Mouse (Mus musculus): ENCODE measurements at regions not wholly inside any gene's neighbourhood (a gene's known extent, or its start where the extent isn't known, plus 50 kb on each side); places are given as distances from the start of the nearest gene placed in this dataset.

GRCm38 (mm10) chr15:67673276-67673675, 1172.6 kb upstream of the Lrrc6 start:
- Histone ChIP-seq H3K27me3 (ENCODE audit: control insufficient read depth, insufficient read depth, low read length) (no peaks in the 10 kb centered on the region), H3K4me3 (ENCODE audit: low read depth, low read length) (no peak overlapping the region), H3K4me1 (ENCODE audit: control insufficient read depth, insufficient read depth, low read length) (no peaks in the 10 kb centered on the region), H3K36me3 (ENCODE audit: control insufficient read depth, insufficient read depth, low read length) (no peaks in the 10 kb centered on the region), H3K4me2 (ENCODE audit: low read depth, severe bottlenecking) (no peak overlapping the region), H3K27ac (replicated peaks; ENCODE audit: low read depth, low read length) (no peak overlapping the region), H3K9ac (ENCODE audit: low read length) (no peak overlapping the region), H3K9me3 (ENCODE audit: control insufficient read depth, low read length) (no peaks in the 10 kb centered on the region)
- ATAC-seq (ENCODE audit: insufficient number of reproducible peaks, low FRiP score, low TSS enrichment, low read depth): no peak
- DNase-seq (ENCODE audit: low spot score): no peak
- WGBS: 92% methylated on average over 2 of the region's 2 CpGs

DNA sequence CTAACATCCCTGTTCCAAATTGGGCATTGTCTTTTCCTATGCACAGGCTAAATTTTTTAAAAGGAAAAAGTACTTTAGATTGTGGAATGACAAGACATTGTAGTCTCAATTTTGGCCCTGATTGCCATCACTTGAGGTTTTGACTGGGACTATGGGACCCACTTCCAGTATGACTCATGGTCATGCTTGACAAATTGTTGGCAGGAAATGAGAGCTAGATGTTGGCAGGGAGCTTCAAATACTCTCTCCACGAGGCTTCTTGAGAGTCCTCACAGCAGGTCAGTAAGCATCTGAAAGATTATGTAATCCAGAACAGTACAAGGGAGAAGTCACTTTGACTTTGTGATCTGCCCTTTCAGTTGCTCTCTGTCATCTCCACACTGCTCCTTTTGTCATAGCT, 1135.4 kb upstream of the Lrrc6 start:
- Histone ChIP-seq H3K36me3 (ENCODE audit: control insufficient read depth, insufficient read depth, low read length) (no peaks in the 10 kb centered on the region), H3K27me3 (ENCODE audit: control insufficient read depth, insufficient read depth, low read length) (no peaks in the 10 kb centered on the region), H3K9me3 (ENCODE audit: control insufficient read depth, low read length) (no peaks in the 10 kb centered on the region), H3K4me1 (ENCODE audit: control insufficient read depth, insufficient read depth, low read length) (no peaks in the 10 kb centered on the region), H3K27ac (replicated peaks; ENCODE audit: low read depth, low read length) (no peak overlapping the region), H3K4me2 (ENCODE audit: low read depth, severe bottlenecking) (no peak overlapping the region), H3K4me3 (ENCODE audit: low read depth, low read length) (no peak overlapping the region), H3K9ac (ENCODE audit: low read length) (no peak overlapping the region)
- WGBS: 68% methylated on average over 1 of the region's 1 CpGs
- DNase-seq (ENCODE audit: low spot score): no peak
- no peak for ATAC-seq (ENCODE audit: insufficient number of reproducible peaks, low FRiP score, low TSS enrichment, low read depth)

- H3K4me1 ChIP-seq (ENCODE audit: control insufficient read depth, insufficient read depth, low read length): no peaks in the 10 kb centered on the region
- WGBS: 82% methylated on average over 3 of the region's 3 CpGs
- H3K9ac ChIP-seq (ENCODE audit: low read length): no peak overlapping the region
- H3K4me3 ChIP-seq (ENCODE audit: low read depth, low read length): no peak overlapping the region
- H3K4me2 ChIP-seq (ENCODE audit: low read depth, severe bottlenecking): no peak overlapping the region
- DNase-seq (ENCODE audit: low spot score) (no peak), ATAC-seq (ENCODE audit: insufficient number of reproducible peaks, low FRiP score, low TSS enrichment, low read depth) (no peak; the same call in none of the 2 replicates)
- no peaks in the 10 kb centered on the region for H3K36me3 ChIP-seq (ENCODE audit: control insufficient read depth, insufficient read depth, low read length)
- H3K9me3 ChIP-seq (ENCODE audit: control insufficient read depth, low read length): no peaks in the 10 kb centered on the region
- no peak overlapping the region for H3K27ac ChIP-seq (replicated peaks; ENCODE audit: low read depth, low read length)
- H3K27me3 ChIP-seq (ENCODE audit: control insufficient read depth, insufficient read depth, low read length): no peaks in the 10 kb centered on the region
These were observed 1126.1 kb upstream of the Lrrc6 start for GRCm38 (mm10) chr15:67626704-67627287.

GRCm38 (mm10) chr15:67611896-67612295, 1111.2 kb upstream of the Lrrc6 start:
- Histone ChIP-seq H3K36me3 (ENCODE audit: control insufficient read depth, insufficient read depth, low read length) (no peaks in the 10 kb centered on the region), H3K9ac (ENCODE audit: low read length) (no peak overlapping the region), H3K27ac (replicated peaks; ENCODE audit: low read depth, low read length) (no peak overlapping the region), H3K27me3 (ENCODE audit: control insufficient read depth, insufficient read depth, low read length) (no peaks in the 10 kb centered on the region), H3K4me3 (ENCODE audit: low read depth, low read length) (no peak overlapping the region), H3K9me3 (ENCODE audit: control insufficient read depth, low read length) (no peaks in the 10 kb centered on the region), H3K4me1 (ENCODE audit: control insufficient read depth, insufficient read depth, low read length) (no peaks in the 10 kb centered on the region), H3K4me2 (ENCODE audit: low read depth, severe bottlenecking) (no peak overlapping the region)
- WGBS: 72% methylated on average over 3 of the region's 3 CpGs
- no peak for DNase-seq (ENCODE audit: low spot score)
- no peak for ATAC-seq (ENCODE audit: insufficient number of reproducible peaks, low FRiP score, low TSS enrichment, low read depth)

GRCm38 (mm10) chr15:67598426-67598825, 1097.7 kb upstream of the Lrrc6 start:
- ATAC-seq (ENCODE audit: insufficient number of reproducible peaks, low FRiP score, low TSS enrichment, low read depth): no peak
- H3K27ac ChIP-seq (replicated peaks; ENCODE audit: low read depth, low read length): no peak overlapping the region
- no peaks in the 10 kb centered on the region for H3K4me1 ChIP-seq (ENCODE audit: control insufficient read depth, insufficient read depth, low read length)
- no peak for DNase-seq (ENCODE audit: low spot score)
- no peaks in the 10 kb centered on the region for H3K36me3 ChIP-seq (ENCODE audit: control insufficient read depth, insufficient read depth, low read length)
- WGBS: 65% methylated on average over 4 of the region's 4 CpGs
- H3K4me2 ChIP-seq (ENCODE audit: low read depth, severe bottlenecking): no peak overlapping the region
- no peaks in the 10 kb centered on the region for H3K27me3 ChIP-seq (ENCODE audit: control insufficient read depth, insufficient read depth, low read length)
- no peak overlapping the region for H3K4me3 ChIP-seq (ENCODE audit: low read depth, low read length)
- no peaks in the 10 kb centered on the region for H3K9me3 ChIP-seq (ENCODE audit: control insufficient read depth, low read length)
- no peak overlapping the region for H3K9ac ChIP-seq (ENCODE audit: low read length)

- DNase-seq (ENCODE audit: low spot score): no peak
- H3K4me1 ChIP-seq (ENCODE audit: control insufficient read depth, insufficient read depth, low read length): no peaks in the 10 kb centered on the region
- H3K9me3 ChIP-seq (ENCODE audit: control insufficient read depth, low read length): no peaks in the 10 kb centered on the region
- ATAC-seq (ENCODE audit: insufficient number of reproducible peaks, low FRiP score, low TSS enrichment, low read depth): no peak
- no peak overlapping the region for H3K9ac ChIP-seq (ENCODE audit: low read length)
- 69% methylated on average over 1 of the region's 1 CpGs for WGBS
- no peak overlapping the region for H3K27ac ChIP-seq (replicated peaks; ENCODE audit: low read depth, low read length)
- H3K27me3 ChIP-seq (ENCODE audit: control insufficient read depth, insufficient read depth, low read length): no peaks in the 10 kb centered on the region
- H3K4me3 ChIP-seq (ENCODE audit: low read depth, low read length): no peak overlapping the region
- H3K4me2 ChIP-seq (ENCODE audit: low read depth, severe bottlenecking): no peak overlapping the region
- H3K36me3 ChIP-seq (ENCODE audit: control insufficient read depth, insufficient read depth, low read length): no peaks in the 10 kb centered on the region
These were observed 1075.9 kb upstream of the Lrrc6 start for GRCm38 (mm10) chr15:67576581-67576980.

DNA sequence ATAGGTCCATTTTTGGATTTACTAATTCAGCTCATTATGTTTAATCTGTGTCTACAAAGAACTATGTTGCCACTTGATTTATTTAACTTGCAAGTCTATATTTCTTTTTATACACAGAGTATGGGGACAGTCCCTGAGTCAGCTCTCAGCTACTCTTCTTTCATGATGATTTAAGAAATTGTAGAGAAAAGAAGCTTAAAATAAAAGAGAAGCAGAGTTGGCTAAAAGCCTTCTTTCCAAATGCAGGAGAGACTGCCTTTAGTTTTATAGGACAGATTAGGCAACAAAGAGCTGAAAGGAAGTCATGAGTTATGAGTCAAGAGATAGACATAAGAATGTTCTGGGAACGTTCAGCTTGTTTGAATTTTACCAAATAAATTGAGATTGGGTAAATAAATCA, 1070.9 kb upstream of the Lrrc6 start:
- Histone ChIP-seq H3K4me3 (ENCODE audit: low read depth, low read length) (no peak overlapping the region), H3K27ac (replicated peaks; ENCODE audit: low read depth, low read length) (no peak overlapping the region), H3K4me1 (ENCODE audit: control insufficient read depth, insufficient read depth, low read length) (no peaks in the 10 kb centered on the region), H3K27me3 (ENCODE audit: control insufficient read depth, insufficient read depth, low read length) (no peaks in the 10 kb centered on the region), H3K4me2 (ENCODE audit: low read depth, severe bottlenecking) (no peak overlapping the region), H3K36me3 (ENCODE audit: control insufficient read depth, insufficient read depth, low read length) (no peaks in the 10 kb centered on the region), H3K9me3 (ENCODE audit: control insufficient read depth, low read length) (no peaks in the 10 kb centered on the region), H3K9ac (ENCODE audit: low read length) (no peak overlapping the region)
- DNase-seq (ENCODE audit: low spot score): no peak
- 67% methylated on average over 1 of the region's 1 CpGs for WGBS
- no peak for ATAC-seq (ENCODE audit: insufficient number of reproducible peaks, low FRiP score, low TSS enrichment, low read depth)

DNA sequence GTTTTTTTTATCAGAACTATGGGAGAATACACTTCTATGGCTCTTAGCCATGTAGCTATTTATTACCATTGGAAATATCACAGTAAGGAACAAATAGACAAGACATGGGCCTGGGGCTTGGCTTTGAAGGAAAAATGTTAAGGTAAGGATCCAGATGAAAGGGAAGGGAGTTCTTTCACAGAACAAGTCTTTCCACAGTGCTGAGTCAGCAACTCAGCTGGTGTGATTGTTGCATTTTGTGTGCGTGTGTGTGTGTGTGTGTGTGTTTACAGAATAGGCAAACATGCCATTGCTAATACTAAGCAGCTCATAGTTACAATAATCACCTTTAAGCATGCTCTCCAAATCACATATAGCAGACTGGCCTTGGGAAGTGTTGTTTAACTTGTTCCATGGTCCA, 1056.6 kb upstream of the Lrrc6 start:
- no peaks in the 10 kb centered on the region for H3K4me1 ChIP-seq (ENCODE audit: control insufficient read depth, insufficient read depth, low read length)
- DNase-seq (ENCODE audit: low spot score): no peak
- no peaks in the 10 kb centered on the region for H3K27me3 ChIP-seq (ENCODE audit: control insufficient read depth, insufficient read depth, low read length)
- ATAC-seq (ENCODE audit: insufficient number of reproducible peaks, low FRiP score, low TSS enrichment, low read depth): no peak
- no peaks in the 10 kb centered on the region for H3K36me3 ChIP-seq (ENCODE audit: control insufficient read depth, insufficient read depth, low read length)
- no peak overlapping the region for H3K4me2 ChIP-seq (ENCODE audit: low read depth, severe bottlenecking)
- no peak overlapping the region for H3K4me3 ChIP-seq (ENCODE audit: low read depth, low read length)
- no peak overlapping the region for H3K27ac ChIP-seq (replicated peaks; ENCODE audit: low read depth, low read length)
- no peak overlapping the region for H3K9ac ChIP-seq (ENCODE audit: low read length)
- no peaks in the 10 kb centered on the region for H3K9me3 ChIP-seq (ENCODE audit: control insufficient read depth, low read length)
- 96% methylated on average over 1 of the region's 1 CpGs for whole genome bisulfite sequencing

DNA sequence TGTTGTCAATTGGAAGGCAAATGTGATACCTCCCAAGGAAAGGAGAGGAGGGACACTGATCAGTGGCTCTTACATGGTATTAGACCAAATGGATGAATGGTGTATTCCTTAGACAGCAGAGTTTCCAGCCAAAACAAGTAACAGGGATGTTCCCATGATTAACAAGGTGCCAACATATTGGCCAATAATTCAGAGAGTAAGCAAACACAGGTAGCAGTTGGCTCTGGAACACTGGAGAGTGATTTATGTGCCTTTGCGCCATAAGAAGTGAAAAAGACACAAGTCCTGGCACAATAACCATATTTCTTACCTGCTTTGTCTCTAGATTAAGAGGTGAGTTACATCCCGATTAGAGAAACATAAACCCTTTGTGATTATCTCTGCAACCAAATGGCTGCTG, 1051.2 kb upstream of the Lrrc6 start:
- H3K4me2 ChIP-seq (ENCODE audit: low read depth, severe bottlenecking): no peak overlapping the region
- no peaks in the 10 kb centered on the region for H3K9me3 ChIP-seq (ENCODE audit: control insufficient read depth, low read length)
- no peak overlapping the region for H3K27ac ChIP-seq (replicated peaks; ENCODE audit: low read depth, low read length)
- H3K9ac ChIP-seq (ENCODE audit: low read length): no peak overlapping the region
- H3K4me1 ChIP-seq (ENCODE audit: control insufficient read depth, insufficient read depth, low read length): no peaks in the 10 kb centered on the region
- no peak overlapping the region for H3K4me3 ChIP-seq (ENCODE audit: low read depth, low read length)
- no peak for DNase-seq (ENCODE audit: low spot score)
- H3K27me3 ChIP-seq (ENCODE audit: control insufficient read depth, insufficient read depth, low read length): no peaks in the 10 kb centered on the region
- ATAC-seq (ENCODE audit: insufficient number of reproducible peaks, low FRiP score, low TSS enrichment, low read depth): no peak
- 54% methylated on average over 2 of the region's 2 CpGs for WGBS
- no peaks in the 10 kb centered on the region for H3K36me3 ChIP-seq (ENCODE audit: control insufficient read depth, insufficient read depth, low read length)
